Mouse (Mus musculus) inflammation-experienced regulatory T-cells (primary cell): ENCODE results near the gene Nol7. TPM values are rescaled to one million over a fixed set of nuclear protein-coding genes. Genes with fewer than 3 reads are reported as not detected.

Experiments
- polyA plus RNA-seq, 2 experiments: library from polyadenylated mRNA; unstranded; fragments of 100-300 nt; shearing (Covaris generic); gene quantifications; one replicate each; pipeline ENCODE4 v1.2.1; 2017

Nol7 gene
- polyA plus RNA-seq: 100 to 1,000 TPM; 192 to 203 TPM

GRCm38 (mm10) chr13:43398297-43399080 is at the start of gene Nol7:
Nol7 (plus strand) TSS chr13:43398390.

GRCm38 (mm10) chr13:43364985-43365824 is 33.0 kb upstream of the Nol7 start, which contains the start of gene Sirt5:
Sirt5 (plus strand) TSS chr13:43365496.

Other genes starting within 250 kb of the Nol7 start
- 1 to 10 TPM; 8.5 to 9.3 TPM for gene Tbc1d7, start 226.9 kb upstream of the Nol7 start, polyA plus RNA-seq
- 1 to 10 TPM; 2.5 to 5.0 TPM for gene Gfod1, start 94.2 kb upstream of the Nol7 start, polyA plus RNA-seq
- 10 to 100 TPM; 22.7 to 26.2 TPM for gene Sirt5, start 32.9 kb upstream of the Nol7 start, polyA plus RNA-seq
- 100 to 1,000 TPM; 115 to 121 TPM for gene Ranbp9, start 82.9 kb downstream of the Nol7 start, polyA plus RNA-seq
- gene Mcur1, start 161.8 kb downstream of the Nol7 start, polyA plus RNA-seq: 10 to 100 TPM; 25.8 to 31.9 TPM
- gene Rnf182, start 217.3 kb downstream of the Nol7 start, polyA plus RNA-seq: 1 to 10 TPM in 1 of 2 experiments, under 1 TPM in 1; 0.98 to 2.0 TPM